Mouse (Mus musculus): ENCODE measurements around the gene Ltf. TPM values are rescaled to one million over a fixed set of nuclear protein-coding genes. Genes with fewer than 3 reads are reported as not detected.

Ltf gene
- total and polyA plus RNA-seq, 2 experiments from 2014 or later, result 0.93 to 1.4 TPM

DNA sequence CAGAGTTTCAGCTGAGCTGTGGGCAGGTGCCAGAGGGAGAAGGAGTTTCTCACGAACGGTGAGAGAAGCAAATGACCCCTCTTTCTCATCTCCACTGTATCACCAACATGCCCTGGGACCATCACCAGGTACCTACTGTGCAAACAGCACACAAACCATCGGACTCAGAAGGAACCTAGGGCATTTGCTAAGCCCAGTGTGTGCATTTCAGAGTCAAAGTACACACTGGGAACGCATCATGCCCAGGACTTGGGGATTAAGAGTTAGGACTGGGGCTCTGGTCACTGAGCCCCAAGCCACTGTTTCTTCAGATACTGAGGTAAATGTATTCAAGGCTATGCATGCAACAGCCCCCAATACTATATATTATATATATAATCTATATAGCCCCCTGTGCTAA is 31.7 kb upstream of the Ltf start:
- Histone ChIP-seq H3K27me3 (ENCODE audit: insufficient read depth, low read length) (no peaks in the 10 kb centered on the region), H3K36me3 (ENCODE audit: insufficient read depth, low read length) (no peaks in the 10 kb centered on the region), H3K9ac (replicated peaks; ENCODE audit: low read length, poor library complexity, severe bottlenecking) (no peak overlapping the region), H3K9me3 (ENCODE audit: low read length) (no peaks in the 10 kb centered on the region), H3K4me2 (ENCODE audit: low read depth, low read length, poor library complexity, severe bottlenecking) (no peak overlapping the region), H3K27ac (ENCODE audit: low read depth, low read length) (no peak overlapping the region), H3K4me1 (ENCODE audit: insufficient read depth, low read length) (no peaks in the 10 kb centered on the region), H3K4me3 (ENCODE audit: low read depth, low read length) (no peak overlapping the region)
- DNase-seq (ENCODE audit: low spot score), result no peak
- ATAC-seq (ENCODE audit: low FRiP score), result no peak
- WGBS, result 77% methylated on average over 4 of the region's 4 CpGs
- no peak for TF ChIP-seq CTCF (IDR thresholded peaks at IDR 0.05)

DNA sequence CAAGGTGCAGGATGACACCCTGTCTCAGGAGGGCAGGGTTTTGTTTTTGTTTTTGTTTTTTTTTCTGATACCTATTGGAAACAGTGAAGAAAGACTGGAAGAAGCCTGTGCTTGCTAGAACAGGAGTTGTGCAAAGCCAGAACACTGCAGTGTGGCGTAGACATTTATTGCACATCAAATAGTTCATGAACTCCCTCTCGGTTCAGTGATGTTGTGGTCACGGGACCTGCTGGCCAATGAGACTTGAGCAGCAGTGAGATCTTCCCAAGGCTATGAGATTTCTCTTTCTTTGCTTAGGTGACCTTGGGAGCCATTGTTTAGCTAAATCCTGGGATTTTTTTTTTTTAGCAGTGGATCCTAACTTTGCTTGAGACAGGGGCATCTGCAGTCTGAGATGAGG is 31.0 kb upstream of the Ltf start:
- Histone ChIP-seq H3K4me1 (ENCODE audit: insufficient read depth, low read length) (no peaks in the 10 kb centered on the region), H3K9me3 (ENCODE audit: low read length) (no peaks in the 10 kb centered on the region), H3K36me3 (ENCODE audit: insufficient read depth, low read length) (no peaks in the 10 kb centered on the region), H3K4me2 (ENCODE audit: low read depth, low read length, poor library complexity, severe bottlenecking) (no peak overlapping the region), H3K9ac (replicated peaks; ENCODE audit: low read length, poor library complexity, severe bottlenecking) (no peak overlapping the region), H3K27ac (ENCODE audit: low read depth, low read length) (no peak overlapping the region), H3K4me3 (ENCODE audit: low read depth, low read length) (no peak overlapping the region), H3K27me3 (ENCODE audit: insufficient read depth, low read length) (no peaks in the 10 kb centered on the region)
- no peak for TF ChIP-seq CTCF (IDR thresholded peaks at IDR 0.05)
- WGBS, result 78% methylated on average over 3 of the region's 3 CpGs
- ATAC-seq (ENCODE audit: low FRiP score) (no peak), DNase-seq (ENCODE audit: low spot score) (no peak)

DNA sequence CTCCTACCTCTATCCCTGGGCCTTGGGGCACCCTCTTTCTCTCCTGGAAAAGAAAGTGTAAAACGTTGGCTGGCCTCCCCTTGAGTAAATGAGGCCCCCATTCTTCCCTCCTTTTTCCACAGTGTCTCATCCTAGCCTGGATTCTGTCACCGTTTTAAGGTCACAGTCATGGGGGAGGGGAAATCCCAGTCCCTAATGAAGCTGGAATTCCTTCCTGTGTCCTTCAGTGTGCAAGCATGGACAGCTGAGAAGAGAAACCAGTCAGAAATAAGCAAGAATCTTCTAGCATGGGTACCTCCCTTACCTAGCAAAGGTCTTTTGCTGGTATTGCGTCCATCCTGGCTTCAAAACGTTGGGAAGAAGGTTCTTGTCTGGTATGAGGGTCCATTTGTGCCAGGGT is 29.9 kb upstream of the Ltf start:
- 74% methylated on average over 4 of the region's 4 CpGs for WGBS
- no peak overlapping the region for H3K4me3 ChIP-seq (ENCODE audit: low read depth, low read length)
- no peak for DNase-seq (ENCODE audit: low spot score)

DNA sequence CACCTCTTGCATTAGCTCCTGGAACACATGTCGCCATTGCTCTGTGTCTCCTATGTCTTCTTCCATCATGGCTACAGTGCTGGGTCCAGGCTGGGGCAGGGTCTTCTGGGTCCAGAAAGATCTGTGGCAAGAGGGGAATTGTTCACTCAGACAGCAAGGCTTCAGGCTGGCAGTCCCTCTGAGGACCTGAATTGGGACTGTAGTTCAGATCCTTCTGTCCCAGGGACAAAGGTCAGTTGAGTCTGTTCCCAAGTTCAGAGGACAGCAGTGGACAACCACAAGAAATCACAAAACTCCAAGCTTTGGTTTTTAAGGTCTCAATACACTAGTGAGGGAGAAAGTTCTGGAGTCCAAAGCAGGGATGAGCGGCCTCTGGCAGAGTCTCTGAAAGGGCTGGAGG is 29.5 kb upstream of the Ltf start:
- DNase-seq (ENCODE audit: low spot score) (no peak), ATAC-seq (ENCODE audit: low FRiP score) (no peak)
- 83% methylated on average over 2 of the region's 2 CpGs for WGBS
- H3K4me2 ChIP-seq (ENCODE audit: low read depth, low read length, poor library complexity, severe bottlenecking), result no peak overlapping the region
- H3K4me3 ChIP-seq (ENCODE audit: low read depth, low read length), result no peak overlapping the region
- H3K4me1 ChIP-seq (ENCODE audit: insufficient read depth, low read length), result no peaks in the 10 kb centered on the region
- H3K36me3 ChIP-seq (ENCODE audit: insufficient read depth, low read length), result no peaks in the 10 kb centered on the region
- no peak overlapping the region for H3K9ac ChIP-seq (replicated peaks; ENCODE audit: low read length, poor library complexity, severe bottlenecking)
- H3K27ac ChIP-seq (ENCODE audit: low read depth, low read length), result no peak overlapping the region
- no peak for TF ChIP-seq CTCF (IDR thresholded peaks at IDR 0.05)
- H3K27me3 ChIP-seq (ENCODE audit: insufficient read depth, low read length), result no peaks in the 10 kb centered on the region
- no peaks in the 10 kb centered on the region for H3K9me3 ChIP-seq (ENCODE audit: low read length)

More for the DNA sequence above, 29.9 kb upstream of the Ltf start:
- H3K27ac ChIP-seq (ENCODE audit: low read depth, low read length), result no peak overlapping the region
- H3K36me3 ChIP-seq (ENCODE audit: insufficient read depth, low read length), result no peaks in the 10 kb centered on the region
- no peaks in the 10 kb centered on the region for H3K27me3 ChIP-seq (ENCODE audit: insufficient read depth, low read length)
- H3K9ac ChIP-seq (replicated peaks; ENCODE audit: low read length, poor library complexity, severe bottlenecking), result no peak overlapping the region
- no peak for TF ChIP-seq CTCF (IDR thresholded peaks at IDR 0.05)
- H3K4me2 ChIP-seq (ENCODE audit: low read depth, low read length, poor library complexity, severe bottlenecking), result no peak overlapping the region
- no peaks in the 10 kb centered on the region for H3K9me3 ChIP-seq (ENCODE audit: low read length)
- no peak for ATAC-seq (ENCODE audit: low FRiP score)
- no peaks in the 10 kb centered on the region for H3K4me1 ChIP-seq (ENCODE audit: insufficient read depth, low read length)

DNA sequence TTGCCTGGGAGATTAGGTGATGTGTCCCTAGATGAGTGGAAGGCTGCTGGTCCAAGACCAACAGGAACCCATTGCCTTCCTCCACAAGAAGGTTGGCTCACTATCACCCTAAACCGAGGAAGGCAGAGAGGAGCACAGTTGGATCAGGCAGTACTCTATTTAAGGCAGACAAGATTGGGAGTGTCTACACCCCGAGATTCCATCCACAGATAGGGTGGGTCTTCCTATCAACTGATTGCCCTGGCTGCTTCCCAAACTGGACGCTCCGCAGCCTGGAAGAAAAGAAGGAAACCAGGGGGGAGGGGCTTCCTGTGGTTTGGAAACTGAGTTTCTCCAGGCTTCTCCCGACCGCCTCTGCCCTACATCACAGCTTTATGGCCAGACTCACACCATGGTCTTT is 28.9 kb upstream of the Ltf start, which contains the start of gene Rtp3:
Gene Rtp3 (minus strand): TSS at position 380 of the 400 bp plus-strand sequence.
- ATAC-seq (ENCODE audit: low FRiP score), result no peak
- WGBS, result 66% methylated on average over 6 of the region's 6 CpGs
- no peak for TF ChIP-seq CTCF (IDR thresholded peaks at IDR 0.05)
- H3K4me3 ChIP-seq (ENCODE audit: low read depth, low read length), result no peak within 1 kb of the TSS
- no peaks in the 10 kb centered on the region for H3K36me3 ChIP-seq (ENCODE audit: insufficient read depth, low read length)
- no peaks in the 10 kb centered on the region for H3K27me3 ChIP-seq (ENCODE audit: insufficient read depth, low read length)
- no peak within 1 kb of the TSS for H3K4me2 ChIP-seq (ENCODE audit: low read depth, low read length, poor library complexity, severe bottlenecking)
- no peak within 1 kb of the TSS for H3K27ac ChIP-seq (ENCODE audit: low read depth, low read length)
- no peaks in the 10 kb centered on the region for H3K4me1 ChIP-seq (ENCODE audit: insufficient read depth, low read length)
- H3K9me3 ChIP-seq (ENCODE audit: low read length), result no peaks in the 10 kb centered on the region
- no peak within 1 kb of the TSS for H3K9ac ChIP-seq (replicated peaks; ENCODE audit: low read length, poor library complexity, severe bottlenecking)
- no peak for DNase-seq (ENCODE audit: low spot score)

DNA sequence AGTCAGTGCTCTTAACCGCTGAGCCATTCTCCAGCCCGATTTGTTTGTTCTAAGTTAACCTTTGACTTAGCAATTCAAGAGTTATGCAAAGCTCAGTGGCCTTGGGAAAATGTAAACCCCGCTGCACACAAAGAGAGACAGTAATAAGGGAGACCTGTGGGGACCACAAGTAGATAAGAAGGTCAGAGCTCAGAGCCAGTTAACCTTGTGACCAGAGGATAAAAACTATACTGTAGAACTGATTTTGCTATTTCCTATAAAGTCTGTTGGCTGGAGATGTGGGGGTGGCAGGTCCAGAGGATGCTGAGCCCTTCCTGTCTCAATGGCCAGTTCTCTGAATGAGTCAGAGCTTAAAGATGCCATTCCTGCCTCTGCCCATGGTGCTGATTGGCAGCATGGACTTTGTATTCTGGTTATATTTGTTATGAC is 25.8 kb upstream of the Ltf start:
- H3K9me3 ChIP-seq (ENCODE audit: low read length), result no peaks in the 10 kb centered on the region
- H3K27me3 ChIP-seq (ENCODE audit: insufficient read depth, low read length), result no peaks in the 10 kb centered on the region
- TF ChIP-seq CTCF (IDR thresholded peaks at IDR 0.05), result no peak
- no peaks in the 10 kb centered on the region for H3K4me1 ChIP-seq (ENCODE audit: insufficient read depth, low read length)
- H3K4me2 ChIP-seq (ENCODE audit: low read depth, low read length, poor library complexity, severe bottlenecking), result no peak overlapping the region
- no peaks in the 10 kb centered on the region for H3K36me3 ChIP-seq (ENCODE audit: insufficient read depth, low read length)
- no peak overlapping the region for H3K9ac ChIP-seq (replicated peaks; ENCODE audit: low read length, poor library complexity, severe bottlenecking)
- no peak for DNase-seq (ENCODE audit: low spot score)
- H3K27ac ChIP-seq (ENCODE audit: low read depth, low read length), result no peak overlapping the region
- no peak overlapping the region for H3K4me3 ChIP-seq (ENCODE audit: low read depth, low read length)
- ATAC-seq (ENCODE audit: low FRiP score), result no peak
- WGBS, result 56% methylated on average over 3 of the region's 3 CpGs

Measured in midbrain, postnatal 0 days (tissue).